Comparison of ENCODE assay signal across 17 mouse cellular contexts in genomic region chr6:118971844-118972531, GRCm38 (mm10).
"Had no signal": no experiment of that assay in that cellular context is flagged by ENCODE, and none has a peak within 500 bp of the region (broad histone marks: within the 10 kb centered on the region; RNA-seq: fewer than 3 reads in every experiment).

No protein-coding gene starts in this region.

- H3K36me3 ChIP-seq: limb, embryonic 10.5 days; liver, embryonic 15.5 days; midbrain, embryonic 10.5 days; neural tube, embryonic 15.5 days; stomach, embryonic 15.5 days had no signal

- H3K9ac ChIP-seq: hindbrain, embryonic 14.5 days; liver, embryonic 15.5 days; neural tube, embryonic 15.5 days; stomach, embryonic 15.5 days had no signal

- H3K9me3 ChIP-seq: limb, embryonic 10.5 days; liver, embryonic 15.5 days; midbrain, embryonic 10.5 days; neural tube, embryonic 15.5 days; stomach, embryonic 15.5 days had no signal

- H3K4me1 ChIP-seq: limb, embryonic 10.5 days; stomach, embryonic 15.5 days had no signal

- ATAC-seq: inflammation-experienced regulatory T-cells, adult 6 months; lung, postnatal 0 days had no signal

- H3K4me3 ChIP-seq: left cerebral cortex, adult 2 months; limb, embryonic 10.5 days; liver, embryonic 15.5 days; midbrain, embryonic 10.5 days; myocyte; neural tube, embryonic 15.5 days; stomach, embryonic 15.5 days had no signal

- H3K27me3 ChIP-seq: neural tube, embryonic 15.5 days; stomach, embryonic 15.5 days had no signal

- H3K27ac ChIP-seq: hindbrain, embryonic 14.5 days; kidney, postnatal 0 days; left cerebral cortex, adult 2 months; limb, embryonic 10.5 days; liver, embryonic 15.5 days; midbrain, embryonic 10.5 days; neural tube, embryonic 15.5 days; stomach, embryonic 15.5 days had no signal

- H3K4me2 ChIP-seq: hindbrain, embryonic 14.5 days; liver, embryonic 11.5 days; liver, embryonic 15.5 days; neural tube, embryonic 15.5 days; stomach, embryonic 15.5 days had no signal

- DNase-seq: lung, adult 2 months; lung, postnatal 4 days; midbrain, embryonic 14.5 days; thymus, adult 2 months; thymus, postnatal 25 days had no signal
